Mouse (Mus musculus): ENCODE measurements around the gene Ndrg4.

- TF ChIP-seq HCFC1 (IDR thresholded peaks at IDR 0.05; ENCODE audit: borderline replicate concordance, insufficient read depth, low read length) (no peak; the same call in 1 of the 2 replicates), ZC3H11A (IDR thresholded peaks at IDR 0.05; ENCODE audit: borderline replicate concordance, low read depth, low read length) (no peak), CHD2 (IDR thresholded peaks at IDR 0.05; ENCODE audit: low read depth, low read length) (no peak)
Observed at GRCm38 (mm10) chr8:95715676-95716531, 39.1 kb downstream of the Ndrg4 start, which contains the start of gene Setd6.
